Mouse (Mus musculus): ENCODE measurements around the gene Lrrc27.

DNA sequence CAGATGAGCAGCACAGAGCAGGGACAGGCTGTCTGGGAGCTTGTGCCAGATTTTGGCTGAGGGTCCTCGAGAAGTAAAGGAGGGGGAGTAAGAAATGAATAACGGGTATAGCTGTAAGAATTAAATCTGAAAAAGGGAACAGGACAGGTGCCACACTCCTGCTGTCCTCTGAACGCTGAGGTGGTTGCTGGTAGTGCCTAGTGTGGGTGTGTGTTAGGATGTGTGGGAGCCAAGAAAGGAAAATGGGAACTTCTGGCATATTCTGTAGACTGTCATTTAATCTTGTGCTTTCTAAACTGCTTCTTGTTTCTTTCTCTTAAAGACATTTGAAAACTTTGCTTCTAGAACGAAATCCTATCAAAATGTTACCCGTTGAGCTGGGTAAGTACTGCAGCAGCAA is 8.3 kb downstream of the Lrrc27 start:
- TF ChIP-seq CTCF (IDR thresholded peaks at IDR 0.05; ENCODE audit: low read depth) = no peak
- no peak for TF ChIP-seq EP300 (optimal IDR thresholded peaks at IDR 0.05)
